Mouse (Mus musculus) retina, adult 2 months (tissue): ENCODE data around the gene Cfap43.

Source experiments
- DNase-seq: peaks from one replicate; pipeline ENCODE4 v3.0.0-alpha.2; 2012; ENCODE audit warnings: low read depth, low spot score

Cfap43 gene

DNA sequence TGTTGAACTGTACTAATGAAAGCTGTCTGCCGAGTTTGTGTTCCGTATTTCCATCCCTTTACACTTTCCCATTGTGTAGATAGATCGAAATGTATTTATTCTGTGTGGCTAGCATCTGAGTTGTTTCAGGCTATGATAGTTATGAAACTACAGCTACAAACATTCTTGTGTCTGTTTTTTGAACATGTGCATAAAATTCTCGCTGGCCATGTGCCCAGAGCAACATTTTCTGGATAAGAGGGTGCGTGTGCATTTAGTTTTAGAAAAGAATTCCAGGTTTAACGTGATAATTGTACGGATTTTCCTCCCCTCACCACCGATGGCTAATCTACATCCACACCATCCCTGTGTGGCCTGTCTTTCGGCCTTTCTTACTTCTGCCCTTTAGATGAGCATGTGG is 205.6 kb downstream of the Cfap43 start:
- DNase-seq, result no peak

DNA sequence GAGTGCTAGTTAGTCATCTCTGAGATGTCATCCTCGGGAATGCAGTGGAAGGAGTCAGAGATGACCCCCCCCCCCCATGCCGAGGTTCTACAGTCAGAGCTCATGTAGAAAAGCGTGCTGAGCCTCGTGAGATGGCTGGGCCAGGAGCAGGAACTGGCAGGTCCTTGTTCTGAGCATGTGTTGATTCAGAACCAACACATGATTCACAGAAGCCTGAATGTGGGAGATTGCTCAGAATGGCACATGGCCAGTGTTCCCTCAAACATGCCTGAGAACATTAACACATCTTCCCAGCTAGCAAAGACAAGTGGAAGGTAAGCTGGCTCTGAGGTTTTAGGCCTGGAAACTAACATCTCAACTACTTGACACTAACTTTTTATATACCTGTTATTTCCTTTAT is 208.7 kb downstream of the Cfap43 start:
- DNase-seq, result no peak

- DNase-seq, result no peak
Observed at GRCm38 (mm10) chr19:47705772-47706309, 213.2 kb downstream of the Cfap43 start.

GRCm38 (mm10) chr19:47705080-47705771 is 213.9 kb downstream of the Cfap43 start:
- no peak for DNase-seq

DNA sequence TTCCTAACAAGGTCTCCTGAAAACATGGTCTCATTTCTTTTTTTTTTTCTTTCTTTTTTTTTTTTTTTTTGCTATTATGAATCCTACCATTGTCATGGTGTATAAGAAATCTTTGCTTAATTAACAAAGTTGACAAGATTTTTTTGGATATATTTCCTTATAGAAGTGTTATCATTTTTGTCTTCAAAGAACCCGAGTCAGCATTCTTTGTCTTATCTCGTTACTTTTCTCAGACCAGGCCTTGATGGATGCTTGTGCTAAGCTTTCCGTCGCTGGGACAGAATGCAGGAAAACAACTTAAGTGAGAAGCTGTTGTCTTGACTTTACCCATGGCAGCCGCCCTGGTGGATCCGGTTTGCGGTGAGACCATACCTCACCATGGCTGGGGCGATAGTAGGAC is 218.6 kb downstream of the Cfap43 start:
- DNase-seq, result no peak

DNA sequence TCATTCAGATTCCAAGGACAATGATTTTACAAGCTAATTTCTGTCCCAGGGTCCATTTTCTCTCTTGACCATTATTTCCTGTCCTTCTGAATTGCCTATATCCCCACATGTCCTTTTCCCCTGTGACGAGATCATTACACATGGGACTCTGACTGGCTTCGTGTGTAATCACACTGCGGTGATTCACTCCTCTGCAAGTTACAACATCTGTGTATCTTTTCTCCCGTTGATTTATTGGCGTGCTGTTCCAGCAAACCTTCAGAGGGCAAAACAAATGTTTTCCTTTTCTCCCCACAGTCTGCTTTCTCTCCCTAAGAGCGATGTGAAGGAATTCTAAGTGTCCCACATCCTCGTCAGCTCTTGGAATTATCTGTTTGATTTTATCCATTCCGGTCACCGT is 219.3 kb downstream of the Cfap43 start:
- DNase-seq, result no peak

DNA sequence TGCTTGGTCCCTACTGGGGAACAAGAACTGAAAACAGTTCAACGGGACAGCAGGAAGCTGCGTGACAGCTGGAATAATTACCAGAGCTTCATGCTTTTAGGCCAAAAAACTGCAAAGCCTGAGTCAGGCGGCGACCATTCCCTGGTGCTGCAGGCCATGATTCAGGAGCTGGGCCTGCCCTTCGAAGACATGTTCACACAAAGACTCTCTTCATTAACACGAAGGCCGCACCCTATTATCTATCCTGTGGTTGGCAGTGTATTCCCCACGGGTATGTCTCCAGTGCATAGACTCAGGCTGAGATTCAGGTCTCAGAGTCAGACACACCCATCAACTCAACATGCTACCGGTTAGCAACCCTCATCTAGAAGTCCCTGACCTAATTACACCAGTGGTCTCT is 220.8 kb downstream of the Cfap43 start:
- no peak for DNase-seq

GRCm38 (mm10) chr19:47697067-47697466 is 222.0 kb downstream of the Cfap43 start:
- DNase-seq, result no peak

DNA sequence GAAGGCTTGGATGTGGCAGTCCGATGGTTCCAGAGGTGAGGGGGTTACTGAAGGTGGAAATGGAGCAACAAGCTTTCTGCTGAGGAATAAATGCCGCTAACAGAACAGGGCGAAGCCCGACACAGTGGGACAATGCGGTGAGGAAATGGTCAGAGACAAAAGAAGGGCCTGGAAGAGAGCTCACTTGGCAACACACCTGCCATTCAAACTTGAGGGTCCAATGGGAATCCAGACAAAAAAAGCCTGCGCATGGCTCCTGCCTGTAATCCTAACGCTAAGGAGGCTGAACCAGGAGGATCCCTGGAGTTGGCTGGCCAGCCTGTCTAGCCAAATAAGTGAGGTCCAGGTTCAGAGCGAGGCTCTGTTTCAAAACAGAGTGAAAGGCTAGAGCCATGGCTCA is 222.7 kb downstream of the Cfap43 start:
- no peak for DNase-seq

- no peak for DNase-seq
Observed at GRCm38 (mm10) chr19:47695725-47696124, 223.4 kb downstream of the Cfap43 start.

GRCm38 (mm10) chr19:47691994-47692393 is 227.1 kb downstream of the Cfap43 start, which contains the start of gene Col17a1:
TSS of gene Col17a1 (minus strand) at chr19:47692094.
- DNase-seq, result no peak

DNA sequence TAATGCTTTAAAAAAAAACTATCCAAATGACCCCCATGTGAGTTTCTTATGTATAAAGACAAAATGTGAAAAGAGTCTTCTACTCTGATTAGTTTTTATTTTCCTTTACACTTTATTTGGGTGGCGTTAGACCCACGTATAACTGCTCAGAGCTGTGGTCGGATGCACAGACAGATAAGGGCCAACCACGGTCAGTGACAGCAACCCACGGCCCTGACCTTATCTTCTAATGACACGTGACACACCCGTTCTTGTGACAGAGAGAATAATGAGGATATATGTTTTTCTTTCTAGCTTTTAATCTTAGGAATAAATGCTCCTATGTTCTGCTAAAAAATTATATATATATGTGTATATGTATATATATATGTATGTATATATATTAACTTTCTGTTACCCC is 229.5 kb downstream of the Cfap43 start:
- DNase-seq, result no peak
